Mouse (Mus musculus) v-Abl transformed pro-B cells (cell line): Measurements from ENCODE around the gene 1700123L14Rik.
"Not testable (repeated sequence)": the region's sequence is repeated elsewhere in the genome, so short reads cannot be mapped to it uniquely, and the experiment has no call there.

Experiments
- in situ Hi-C, 2 experiments: fragments of 400-800 bp; cut with MboI; formaldehyde crosslinking; loops; one replicate each; pipeline ENCODE4 v1.15.1; 2025; ENCODE audit not compliant: unreplicated experiment in 2 of 2

The 1700123L14Rik gene

DNA sequence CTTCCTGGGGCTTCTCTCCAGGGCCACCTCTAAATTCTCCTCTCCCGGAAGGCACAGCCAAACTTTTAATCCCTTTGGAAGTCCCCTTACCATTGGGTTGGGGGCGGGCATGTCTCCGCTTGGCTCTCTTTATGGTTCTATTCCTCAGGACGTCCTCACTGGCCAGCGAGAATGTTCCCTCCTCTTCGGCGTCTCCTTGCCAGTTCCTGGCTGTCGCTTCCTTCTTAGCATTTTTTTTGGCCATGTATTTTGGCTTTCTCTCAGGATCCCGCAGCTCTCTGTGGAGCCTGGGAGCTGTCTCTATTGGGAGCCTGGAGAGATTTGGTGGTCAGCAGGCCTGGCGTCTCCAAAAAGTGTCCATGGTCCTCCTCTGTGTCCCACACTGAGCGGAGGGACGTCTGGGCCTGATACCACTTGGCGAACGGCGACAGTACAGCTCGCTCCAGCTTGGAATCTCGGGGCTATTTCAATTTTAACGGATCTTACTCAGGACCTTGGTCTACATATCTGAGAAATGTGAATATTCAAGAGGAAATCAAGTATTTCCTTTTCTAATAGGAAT lies at the start of gene 1700123L14Rik:
Gene 1700123L14Rik, minus strand, starts transcription at position 426 of the 562 bp plus-strand sequence.
- in situ Hi-C loops: no loop called here

DNA sequence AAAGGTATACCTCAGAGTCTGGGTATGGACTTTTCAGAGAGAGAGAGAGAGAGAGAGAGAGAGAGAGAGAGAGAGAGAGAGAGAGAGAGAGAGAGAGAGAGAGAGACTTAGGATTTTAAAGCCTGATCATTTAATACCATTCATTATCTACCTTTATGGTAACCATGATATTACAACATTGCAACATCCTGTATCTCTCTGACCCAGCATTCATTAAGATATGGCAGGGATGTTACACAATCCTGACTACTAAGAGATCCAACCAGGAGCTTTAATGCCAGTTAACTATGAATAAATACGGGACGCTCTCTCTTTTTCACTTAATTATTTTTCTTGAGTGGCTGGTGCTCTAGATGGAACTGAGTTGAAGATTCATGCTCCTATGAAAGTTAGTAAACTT lies 39.4 kb upstream of the 1700123L14Rik start:
- in situ Hi-C loops: no loop called here

DNA sequence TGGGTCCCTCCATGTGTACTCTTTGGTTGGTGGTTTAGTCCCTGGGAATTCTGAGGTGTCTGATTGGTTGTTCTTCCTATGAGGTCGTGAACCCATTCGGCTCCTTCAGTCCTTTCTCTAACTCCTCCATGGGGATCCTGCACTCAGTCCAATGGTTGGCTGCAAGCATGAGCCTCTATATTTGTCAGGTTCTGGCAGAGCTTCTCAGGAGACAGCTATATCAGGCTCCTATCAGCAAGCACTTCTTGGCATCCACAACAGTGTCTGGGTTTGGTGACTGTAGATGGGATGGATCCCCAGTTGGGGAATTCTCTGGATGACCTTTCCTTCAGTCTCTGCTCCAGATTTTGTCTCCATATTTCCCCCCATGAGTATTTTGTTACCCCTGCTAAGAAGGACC lies 32.9 kb upstream of the 1700123L14Rik start:
- in situ Hi-C loops: not testable (repeated sequence)

DNA sequence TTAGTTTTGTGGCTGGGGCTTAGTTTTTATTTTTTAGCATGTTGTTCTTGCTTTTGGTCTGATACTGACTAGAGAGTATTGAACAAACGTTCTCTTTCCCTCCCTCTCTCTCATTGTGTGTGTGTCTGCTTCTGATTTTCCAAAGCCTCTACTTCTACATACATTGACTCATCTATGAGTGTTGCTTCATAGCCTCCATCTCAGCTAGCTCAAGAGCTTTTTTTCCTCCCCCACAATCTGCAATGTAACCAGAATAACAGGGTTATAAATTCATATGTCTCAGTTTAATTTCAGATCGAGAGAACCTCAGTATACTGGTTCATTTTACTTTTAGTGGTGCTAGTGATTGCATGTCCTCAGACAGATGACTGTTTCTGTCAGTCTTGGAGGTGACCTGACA lies 20.5 kb upstream of the 1700123L14Rik start:
- in situ Hi-C loops: no loop called here

- in situ Hi-C loops: no loop called here
Observed at GRCm38 (mm10) chr6:96183392-96183791, 17.3 kb upstream of the 1700123L14Rik start.

GRCm38 (mm10) chr6:96178530-96178929 lies 12.5 kb upstream of the 1700123L14Rik start:
- in situ Hi-C loops: no loop called here

- in situ Hi-C loops: no loop called here
Observed at GRCm38 (mm10) chr6:96173681-96174080, 7.6 kb upstream of the 1700123L14Rik start.

DNA sequence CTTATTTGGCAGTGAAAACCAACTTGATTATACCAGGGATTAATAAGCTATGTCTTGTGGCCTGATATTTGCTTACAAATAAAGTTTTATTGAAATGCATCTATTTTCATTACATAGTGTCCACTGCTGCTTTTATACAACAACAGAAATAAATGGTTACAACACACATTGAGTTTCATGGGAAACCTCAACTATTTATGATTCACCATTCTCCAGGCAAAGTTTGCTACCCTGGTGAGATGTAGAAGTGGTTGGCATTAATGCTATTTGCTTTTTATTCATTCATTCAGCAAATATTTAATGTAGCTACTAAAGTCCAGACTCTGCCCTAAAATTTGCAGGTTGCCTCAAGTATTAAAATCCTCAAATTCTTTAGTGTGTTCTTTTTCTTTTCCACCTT lies 988 bp upstream of the 1700123L14Rik start:
- in situ Hi-C loops: no loop called here

GRCm38 (mm10) chr6:96165403-96165802 lies 640 bp downstream of the 1700123L14Rik start:
- in situ Hi-C loops: no loop called here

DNA sequence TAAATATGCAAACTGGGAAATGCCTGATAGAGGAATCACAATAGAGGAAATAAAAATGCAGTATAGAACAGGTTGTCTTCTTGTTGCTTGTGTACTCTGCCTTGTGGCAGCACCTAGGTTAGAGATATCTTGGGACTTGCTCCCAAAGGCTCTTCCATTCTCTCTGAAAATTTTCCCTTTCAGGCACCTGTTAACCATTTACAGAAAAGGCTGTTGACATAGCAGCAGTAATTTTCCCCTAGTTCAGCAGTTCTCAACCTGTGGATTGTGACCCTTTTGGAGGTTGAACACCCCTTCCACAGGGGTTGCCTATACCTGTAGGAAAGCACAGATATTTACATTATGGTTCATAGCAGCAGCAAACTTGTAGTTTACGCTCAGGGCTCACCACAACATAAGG lies 22.7 kb downstream of the 1700123L14Rik start:
- in situ Hi-C loops: no loop called here

DNA sequence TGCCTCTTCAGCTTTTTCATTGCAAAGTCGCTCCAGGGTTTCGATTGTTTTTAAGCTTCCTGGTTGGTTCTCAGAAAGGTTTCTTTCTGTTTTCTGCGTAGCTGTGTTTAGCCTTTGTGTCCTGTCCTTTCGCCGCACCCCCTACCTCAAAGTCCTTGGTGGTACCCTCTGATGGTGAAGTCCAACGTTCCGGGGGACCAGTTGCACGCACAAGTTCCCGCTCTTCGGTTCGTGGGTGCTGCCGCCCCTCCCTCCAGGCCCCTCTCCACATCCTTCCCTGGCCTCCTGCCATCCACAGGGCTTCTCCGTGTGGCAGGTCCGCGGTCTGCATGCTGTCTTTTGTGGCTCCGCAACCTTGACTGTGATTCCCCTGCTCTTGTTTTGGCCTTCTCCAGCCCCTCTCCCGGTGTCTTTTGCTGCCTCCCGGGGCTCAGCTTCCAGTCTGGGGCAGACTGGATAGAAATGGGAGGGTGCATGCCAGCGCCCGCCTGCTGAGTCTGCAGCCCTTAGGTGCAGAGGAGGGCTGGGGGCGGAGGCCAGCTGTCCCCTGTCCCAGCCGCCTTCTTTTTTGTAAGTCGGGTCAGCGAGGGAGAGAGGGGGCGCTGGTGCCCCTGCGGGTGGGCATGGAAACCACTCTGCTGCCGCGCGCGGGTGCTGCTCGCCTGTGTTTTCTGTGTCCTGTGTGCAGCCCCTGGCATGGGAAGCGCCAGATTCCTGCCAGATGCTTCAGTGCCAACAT lies 49.3 kb downstream of the 1700123L14Rik start:
- in situ Hi-C loops: no loop called here

GRCm38 (mm10) chr6:96116148-96116533 lies 49.9 kb downstream of the 1700123L14Rik start:
- in situ Hi-C loops: no loop called here
